Mouse (Mus musculus): ENCODE results near the gene Surf2. TPM values are rescaled to one million over a fixed set of nuclear protein-coding genes. Genes with fewer than 3 reads are reported as not detected.
A peak's percentile ranks its signal among the peaks of the same experiment; 100 is the strongest.

The Surf2 gene
- polyA plus RNA-seq, 1 experiment from 2014 or later: 39.4 TPM

GRCm38 (mm10) chr2:26907109-26907508 lies 9.1 kb upstream of the Surf2 start:
- WGBS: 38% methylated on average over 4 of the region's 4 CpGs
- Histone ChIP-seq H3K9ac (ENCODE audit: low read depth, low read length) (no peak overlapping the region), H3K4me2 (ENCODE audit: low read length) (no peak overlapping the region), H3K4me3 (replicated peaks; ENCODE audit: low read depth, low read length) (no peak overlapping the region), H3K27ac (no peak overlapping the region), H3K36me3 (ENCODE audit: insufficient read depth, low read length) (peaks cover 31% of the 10 kb centered on the region), H3K27me3 (ENCODE audit: insufficient read depth, low read length) (no peaks in the 10 kb centered on the region), H3K9me3 (replicated peaks; ENCODE audit: low read length) (no peaks in the 10 kb centered on the region), H3K4me1 (replicated peaks; ENCODE audit: insufficient read depth, low read length) (peaks cover 21% of the 10 kb centered on the region; the same call in 1 of the 2 replicates)
- DNase-seq (ENCODE audit: low spot score) (peak; percentile 83), ATAC-seq (replicated peaks; ENCODE audit: low FRiP score, low read depth) (no peak)
- peak; percentile 80 for TF ChIP-seq CTCF (IDR thresholded peaks at IDR 0.05; ENCODE audit: low read depth)

- no peak for ATAC-seq (replicated peaks; ENCODE audit: low FRiP score, low read depth)
- WGBS: 75% methylated on average over 18 of the region's 18 CpGs
- H3K9me3 ChIP-seq (replicated peaks; ENCODE audit: low read length): no peaks in the 10 kb centered on the region
- H3K4me3 ChIP-seq (replicated peaks; ENCODE audit: low read depth, low read length): peak overlapping the region; percentile 87; the same call in 1 of the 2 replicates
- peak overlapping the region; percentile 28; the same call in 1 of the 2 replicates for H3K9ac ChIP-seq (ENCODE audit: low read depth, low read length)
- H3K27me3 ChIP-seq (ENCODE audit: insufficient read depth, low read length): no peaks in the 10 kb centered on the region
- H3K4me1 ChIP-seq (replicated peaks; ENCODE audit: insufficient read depth, low read length): peaks cover 19% of the 10 kb centered on the region; the same call in 1 of the 2 replicates
- DNase-seq (ENCODE audit: low spot score): no peak
- no peak for TF ChIP-seq CTCF (IDR thresholded peaks at IDR 0.05; ENCODE audit: low read depth)
- no peak overlapping the region for H3K27ac ChIP-seq
- peaks cover 46% of the 10 kb centered on the region for H3K36me3 ChIP-seq (ENCODE audit: insufficient read depth, low read length)
- H3K4me2 ChIP-seq (ENCODE audit: low read length): peak overlapping the region; percentile 70
These were observed 7.3 kb upstream of the Surf2 start for GRCm38 (mm10) chr2:26908710-26909386.

GRCm38 (mm10) chr2:26909387-26909784 lies 6.8 kb upstream of the Surf2 start:
- Histone ChIP-seq H3K4me2 (ENCODE audit: low read length) (peak overlapping the region; percentile 70), H3K9me3 (replicated peaks; ENCODE audit: low read length) (no peaks in the 10 kb centered on the region), H3K9ac (ENCODE audit: low read depth, low read length) (peak overlapping the region; percentile 91), H3K4me1 (replicated peaks; ENCODE audit: insufficient read depth, low read length) (peaks cover 19% of the 10 kb centered on the region; the same call in 1 of the 2 replicates), H3K36me3 (ENCODE audit: insufficient read depth, low read length) (peaks cover 49% of the 10 kb centered on the region), H3K27me3 (ENCODE audit: insufficient read depth, low read length) (no peaks in the 10 kb centered on the region), H3K27ac (peak overlapping the region; percentile 95; the same call in 1 of the 2 replicates), H3K4me3 (replicated peaks; ENCODE audit: low read depth, low read length) (peak overlapping the region; percentile 87)
- peak; percentile 56 for TF ChIP-seq CTCF (IDR thresholded peaks at IDR 0.05; ENCODE audit: low read depth)
- ATAC-seq (replicated peaks; ENCODE audit: low FRiP score, low read depth) (no peak), DNase-seq (ENCODE audit: low spot score) (no peak)

GRCm38 (mm10) chr2:26910124-26910993 lies 5.8 kb upstream of the Surf2 start, which contains the start of the genes Med22 and Rpl7a:
Med22 (minus strand) TSS chr2:26910677.
Rpl7a (plus strand) TSS chr2:26910764.
- H3K4me1 ChIP-seq (replicated peaks; ENCODE audit: insufficient read depth, low read length): peaks cover 28% of the 10 kb centered on the region
- peak within 1 kb of the TSS; percentile 93 for H3K4me2 ChIP-seq (ENCODE audit: low read length)
- peak within 1 kb of the TSS; percentile 91 for H3K9ac ChIP-seq (ENCODE audit: low read depth, low read length)
- no peaks in the 10 kb centered on the region for H3K27me3 ChIP-seq (ENCODE audit: insufficient read depth, low read length)
- peak; percentile 98 for DNase-seq (ENCODE audit: low spot score)
- no peaks in the 10 kb centered on the region for H3K9me3 ChIP-seq (replicated peaks; ENCODE audit: low read length)
- 0% methylated on average over 74 of the region's 74 CpGs for WGBS
- no peak for TF ChIP-seq CTCF (IDR thresholded peaks at IDR 0.05; ENCODE audit: low read depth)
- H3K4me3 ChIP-seq (replicated peaks; ENCODE audit: low read depth, low read length): peak within 1 kb of the TSS; percentile 87
- H3K36me3 ChIP-seq (ENCODE audit: insufficient read depth, low read length): peaks cover 46% of the 10 kb centered on the region
- peak; percentile 89 for ATAC-seq (replicated peaks; ENCODE audit: low FRiP score, low read depth)
- peak within 1 kb of the TSS; percentile 95 for H3K27ac ChIP-seq

GRCm38 (mm10) chr2:26910994-26911765 lies 5.0 kb upstream of the Surf2 start:
- 2% methylated on average over 37 of the region's 37 CpGs for WGBS
- TF ChIP-seq CTCF (IDR thresholded peaks at IDR 0.05; ENCODE audit: low read depth): no peak
- Histone ChIP-seq H3K4me2 (ENCODE audit: low read length) (peak overlapping the region; percentile 93), H3K4me1 (replicated peaks; ENCODE audit: insufficient read depth, low read length) (peaks cover 31% of the 10 kb centered on the region), H3K27ac (peak overlapping the region; percentile 95), H3K4me3 (replicated peaks; ENCODE audit: low read depth, low read length) (peak overlapping the region; percentile 87), H3K9ac (ENCODE audit: low read depth, low read length) (peak overlapping the region; percentile 91), H3K27me3 (ENCODE audit: insufficient read depth, low read length) (no peaks in the 10 kb centered on the region), H3K36me3 (ENCODE audit: insufficient read depth, low read length) (peaks cover 38% of the 10 kb centered on the region), H3K9me3 (replicated peaks; ENCODE audit: low read length) (no peaks in the 10 kb centered on the region)
- DNase-seq (ENCODE audit: low spot score) (peak; percentile 79), ATAC-seq (replicated peaks; ENCODE audit: low FRiP score, low read depth) (peak; percentile 40)

Data from kidney, postnatal 0 days (tissue).